Mouse (Mus musculus) liver, adult 2 months (tissue): Measurements from ENCODE around the gene Gm47995. TPM values are rescaled to one million over a fixed set of nuclear protein-coding genes. Genes with fewer than 3 reads are reported as not detected.
"Not testable (repeated sequence)": the region's sequence is repeated elsewhere in the genome, so short reads cannot be mapped to it uniquely, and the experiment has no call there.

Source experiments
- DNase-seq: peaks from one replicate; pipeline ENCODE4 v3.0.0-alpha.2; 2011; ENCODE audit warnings: low read depth, low spot score; ENCODE audit errors: extremely low read depth
- H3K27ac ChIP-seq: fragments of 200-500 bp; replicated peaks from 2 replicates; pipeline ENCODE4 v1.5.1; 2012; ENCODE audit warnings: low read depth, mild to moderate bottlenecking, control low read depth, inconsistent platforms, low read length; ENCODE audit not compliant: insufficient read depth
- H3K27me3 ChIP-seq: fragments of 200-500 bp; 2 replicates; pipeline ENCODE4 v1.6.1; 2012; ENCODE audit warnings: mild to moderate bottlenecking, moderate library complexity, low read length, inconsistent platforms; ENCODE audit not compliant: control insufficient read depth, insufficient read depth
- H3K36me3 ChIP-seq: fragments of 200-500 bp; 2 replicates; pipeline ENCODE4 v1.6.1; 2012; ENCODE audit warnings: low read length, inconsistent platforms; ENCODE audit not compliant: control insufficient read depth, insufficient read depth
- H3K4me1 ChIP-seq: fragments of 200-500 bp; 2 replicates; pipeline ENCODE4 v1.6.1; 2011; ENCODE audit warnings: low read length; ENCODE audit not compliant: control insufficient read depth, insufficient read depth
- H3K4me3 ChIP-seq: fragments of 200-500 bp; 2 replicates; pipeline ENCODE4 v1.5.1; 2011; ENCODE audit warnings: low read depth, mild to moderate bottlenecking, control low read depth, low read length, moderate library complexity; ENCODE audit not compliant: insufficient read depth
- H3K79me2 ChIP-seq: fragments of 200-500 bp; 2 replicates; pipeline ENCODE4 v1.6.1; 2012; ENCODE audit warnings: inconsistent platforms, mild to moderate bottlenecking, low read length, moderate library complexity; ENCODE audit not compliant: control insufficient read depth, insufficient read depth
- H3K9ac ChIP-seq: fragments of 200-500 bp; 2 replicates; pipeline ENCODE4 v1.6.1; 2012; ENCODE audit warnings: low read depth, mild to moderate bottlenecking, control low read depth, inconsistent platforms, low read length
- CTCF ChIP-seq: fragments of 200-500 bp; IDR thresholded peaks from 2 replicates; pipeline ENCODE4 v1.5.1; 2011; ENCODE audit warnings: low read depth, low read length, control low read depth
- POLR2A ChIP-seq: fragments of 200-500 bp; IDR thresholded peaks from 2 replicates; pipeline ENCODE4 v1.6.1; 2011; ENCODE audit warnings: low read length, control low read depth; ENCODE audit not compliant: insufficient read depth; ENCODE audit errors: extremely low read depth
- WGBS: fragments of 180-500 bp; shearing (Covaris S2); methylation state at CpG from one replicate; pipeline ENCODE4 v1.1.7; 2018; 5-methylcytosine and 5-hydroxymethylcytosine counted together
- polyA plus RNA-seq: library from polyadenylated mRNA; depleted of rRNA; stranded (reverse); fragments of >200 nt; gene quantifications from 2 replicates; pipeline ENCODE4 v1.2.3, GENCODE M21; 2012; rRNA removed
- total RNA-seq: library from RNA; depleted of rRNA; stranded (reverse); fragments of >200 nt; gene quantifications from 2 replicates; pipeline ENCODE4 v1.2.3, GENCODE M21; 2014; rRNA removed

The Gm47995 gene
- total RNA-seq = not detected in 2 replicates
- not detected in 2 replicates for polyA plus RNA-seq

- 96% methylated on average over 4 of the region's 4 CpGs for WGBS
- H3K4me3 ChIP-seq, H3K4me1 ChIP-seq, H3K9ac ChIP-seq, H3K27ac ChIP-seq, H3K27me3 ChIP-seq, H3K79me2 ChIP-seq, H3K36me3 ChIP-seq, DNase-seq: not testable (repeated sequence)
Measured at GRCm38 (mm10) chr1:151198120-151198519, at the start of gene Gm47995. TSS of gene Gm47995 (plus strand) at chr1:151198448.

- WGBS = 96% methylated on average over 7 of the region's 7 CpGs
- Histone ChIP-seq H3K27ac (peak overlapping the region; percentile 59; the same call in 1 of the 2 replicates), H3K9ac (no peak overlapping the region), H3K27me3 (no peaks in the 10 kb centered on the region), H3K4me3 (no peak overlapping the region), H3K4me1 (peaks cover 16% of the 10 kb centered on the region), H3K79me2 (no peaks in the 10 kb centered on the region), H3K36me3 (no peaks in the 10 kb centered on the region)
- DNase-seq = no peak
- TF ChIP-seq POLR2A (no peak), CTCF (no peak)
Measured at GRCm38 (mm10) chr1:151150211-151150610, 48.0 kb upstream of the Gm47995 start.

- 17% methylated on average over 2 of the region's 2 CpGs for WGBS
- TF ChIP-seq POLR2A (no peak), CTCF (no peak)
Measured at GRCm38 (mm10) chr1:151151089-151151488, 47.2 kb upstream of the Gm47995 start.

GRCm38 (mm10) chr1:151153056-151153652, 45.1 kb upstream of the Gm47995 start:
- Histone ChIP-seq H3K27me3 (no peaks in the 10 kb centered on the region), H3K36me3 (no peaks in the 10 kb centered on the region), H3K27ac (peak overlapping the region; percentile 90), H3K4me1 (peaks cover 20% of the 10 kb centered on the region), H3K79me2 (no peaks in the 10 kb centered on the region; the same call in 1 of the 2 replicates), H3K9ac (peak overlapping the region; percentile 45), H3K4me3 (no peak overlapping the region)
- TF ChIP-seq POLR2A (no peak), CTCF (no peak)
- WGBS = 16% methylated on average over 6 of the region's 6 CpGs
- peak; percentile 97 for DNase-seq

More at GRCm38 (mm10) chr1:151151089-151151488, 47.2 kb upstream of the Gm47995 start:
- H3K4me3 ChIP-seq = no peak overlapping the region
- H3K4me1 ChIP-seq = peaks cover 17% of the 10 kb centered on the region
- H3K27ac ChIP-seq = peak overlapping the region; percentile 69
- no peak overlapping the region for H3K9ac ChIP-seq
- H3K36me3 ChIP-seq = no peaks in the 10 kb centered on the region
- H3K27me3 ChIP-seq = no peaks in the 10 kb centered on the region
- DNase-seq = peak; percentile 95
- H3K79me2 ChIP-seq = no peaks in the 10 kb centered on the region

GRCm38 (mm10) chr1:151154131-151154530, 44.1 kb upstream of the Gm47995 start:
- H3K36me3 ChIP-seq, DNase-seq, H3K27ac ChIP-seq, H3K4me3 ChIP-seq, H3K79me2 ChIP-seq, H3K9ac ChIP-seq, H3K27me3 ChIP-seq: not testable (repeated sequence)
- WGBS = 97% methylated on average over 9 of the region's 9 CpGs
- H3K4me1 ChIP-seq = peaks cover 23% of the 10 kb centered on the region

- WGBS = 96% methylated on average over 3 of the region's 3 CpGs
- H3K4me1 ChIP-seq = peaks cover 19% of the 10 kb centered on the region
- TF ChIP-seq POLR2A (no peak), CTCF (no peak)
- no peak overlapping the region for H3K9ac ChIP-seq
- H3K36me3 ChIP-seq = no peaks in the 10 kb centered on the region
- no peak for DNase-seq
- H3K79me2 ChIP-seq = no peaks in the 10 kb centered on the region; the same call in 1 of the 2 replicates
- no peaks in the 10 kb centered on the region for H3K27me3 ChIP-seq
- no peak overlapping the region for H3K27ac ChIP-seq
- no peak overlapping the region for H3K4me3 ChIP-seq
Measured at GRCm38 (mm10) chr1:151156129-151156528, 42.1 kb upstream of the Gm47995 start.
